Mouse (Mus musculus): ENCODE measurements around the gene Gm43191.

DNA sequence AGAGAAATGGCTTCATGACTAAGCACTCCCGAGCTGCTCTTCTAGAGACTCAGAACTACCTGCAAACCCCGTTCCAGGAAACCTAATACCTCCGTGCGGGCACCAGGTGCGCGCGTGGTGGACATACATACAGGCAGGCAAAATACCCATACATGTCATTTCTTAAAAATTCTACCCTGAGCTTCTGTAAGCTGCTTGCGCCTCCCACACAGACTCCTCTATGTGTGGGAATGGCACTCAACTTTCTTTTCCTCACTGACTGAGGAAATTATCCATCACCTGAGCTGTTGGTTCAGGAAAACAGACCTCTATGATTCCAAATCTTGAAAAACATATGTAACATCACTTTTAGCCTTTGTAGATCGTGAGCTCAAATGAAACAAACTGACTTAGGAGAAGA is 30.4 kb downstream of the Gm43191 start:
- TF ChIP-seq GATA1 (IDR thresholded peaks at IDR 0.05; ENCODE audit: borderline replicate concordance, low read length) (no peak), FLI1 (IDR thresholded peaks at IDR 0.05; ENCODE audit: low read length) (no peak)
